Mouse (Mus musculus): ENCODE data around the gene Mdm4. TPM values are rescaled to one million over a fixed set of nuclear protein-coding genes. Genes with fewer than 3 reads are reported as not detected.
A peak's percentile ranks its signal among the peaks of the same experiment; 100 is the strongest.
"Not testable (repeated sequence)": the region's sequence is repeated elsewhere in the genome, so short reads cannot be mapped to it uniquely, and the experiment has no call there.

The Mdm4 gene
- polyA plus RNA-seq, 1 experiment from 2014 or later, result 36.7 TPM

DNA sequence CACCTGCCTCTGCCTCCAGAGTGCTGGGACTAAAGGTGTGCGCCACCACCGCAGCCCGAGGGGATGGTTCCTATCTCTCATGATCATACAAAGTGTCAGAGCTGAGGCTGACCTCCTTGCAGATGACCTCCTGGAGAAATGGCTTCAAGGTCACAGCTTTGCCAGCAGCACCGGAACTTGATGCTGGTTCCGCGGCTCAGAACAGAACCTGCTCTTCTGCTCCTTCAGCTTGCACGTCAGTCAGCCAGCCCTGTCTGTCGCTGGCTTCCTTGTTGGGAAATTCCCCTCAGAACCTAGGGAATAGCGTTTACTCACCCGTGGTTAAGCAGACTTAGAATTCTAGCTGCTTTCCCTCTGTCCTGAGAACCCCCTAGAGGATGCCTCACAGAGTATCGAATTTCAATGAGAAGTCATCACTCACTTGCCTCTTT, 19.7 kb upstream of the Mdm4 start:
- Histone ChIP-seq H3K4me1 (peaks cover 30% of the 10 kb centered on the region), H3K9me3 (no peaks in the 10 kb centered on the region), H3K36me3 (no peaks in the 10 kb centered on the region), H3K27me3 (no peaks in the 10 kb centered on the region; the same call in 1 of the 2 replicates), H3K4me2 (no peak overlapping the region), H3K9ac (no peak overlapping the region), H3K4me3 (no peak overlapping the region), H3K27ac (no peak overlapping the region; the same call in 1 of the 2 replicates)
- WGBS, result 20% methylated on average over 11 of the region's 11 CpGs
- ATAC-seq (ENCODE audit: borderline replicate concordance, extremely low read depth, low FRiP score, low TSS enrichment), result no peak

DNA sequence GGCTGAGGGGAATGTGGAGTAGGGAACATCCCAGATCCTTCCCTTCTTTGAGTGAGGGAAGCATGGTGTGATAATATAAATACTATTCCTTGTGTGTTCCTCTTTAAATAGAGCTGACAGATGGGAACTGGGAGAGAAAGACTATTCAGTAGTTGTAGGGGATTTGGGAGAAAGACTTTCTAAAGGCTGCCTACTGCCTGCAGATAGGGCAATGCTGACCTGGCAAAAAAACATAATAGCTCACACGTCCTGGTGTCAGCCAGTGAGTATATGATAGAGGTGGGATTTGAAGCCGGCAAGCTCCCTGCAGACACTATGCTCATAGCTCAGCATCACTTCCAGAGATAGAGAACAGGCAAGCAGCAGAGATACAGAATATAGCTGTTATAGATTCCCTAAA, 18.3 kb upstream of the Mdm4 start:
- Histone ChIP-seq H3K36me3 (no peaks in the 10 kb centered on the region), H3K4me2 (no peak overlapping the region), H3K4me1 (peaks cover 33% of the 10 kb centered on the region), H3K9me3 (no peaks in the 10 kb centered on the region), H3K27me3 (peaks cover 3% of the 10 kb centered on the region; the same call in 1 of the 2 replicates), H3K27ac (no peak overlapping the region), H3K4me3 (no peak overlapping the region), H3K9ac (no peak overlapping the region)
- 39% methylated on average over 2 of the region's 2 CpGs for WGBS
- no peak for ATAC-seq (ENCODE audit: borderline replicate concordance, extremely low read depth, low FRiP score, low TSS enrichment)

DNA sequence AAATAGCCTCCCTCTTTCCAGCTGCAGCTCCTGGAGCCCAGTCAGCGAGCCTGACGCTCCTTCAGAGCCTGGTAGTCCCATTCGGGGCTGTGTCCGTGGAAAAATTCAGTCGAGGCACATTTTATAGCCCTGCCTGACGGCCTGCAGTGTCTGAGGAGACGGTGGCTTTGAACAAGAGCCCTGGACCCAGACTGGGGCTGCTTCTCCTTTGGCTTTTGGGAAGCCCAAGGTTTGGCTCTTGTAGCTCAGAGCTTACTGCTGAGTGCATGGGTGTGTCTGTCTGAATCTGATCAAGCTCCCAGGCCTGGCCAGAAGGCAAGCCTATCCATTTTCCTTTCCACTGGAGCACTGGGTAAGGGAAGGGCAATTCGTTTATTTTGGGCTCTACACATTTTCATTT, 17.2 kb upstream of the Mdm4 start:
- H3K9ac ChIP-seq, result peak overlapping the region; percentile 90

DNA sequence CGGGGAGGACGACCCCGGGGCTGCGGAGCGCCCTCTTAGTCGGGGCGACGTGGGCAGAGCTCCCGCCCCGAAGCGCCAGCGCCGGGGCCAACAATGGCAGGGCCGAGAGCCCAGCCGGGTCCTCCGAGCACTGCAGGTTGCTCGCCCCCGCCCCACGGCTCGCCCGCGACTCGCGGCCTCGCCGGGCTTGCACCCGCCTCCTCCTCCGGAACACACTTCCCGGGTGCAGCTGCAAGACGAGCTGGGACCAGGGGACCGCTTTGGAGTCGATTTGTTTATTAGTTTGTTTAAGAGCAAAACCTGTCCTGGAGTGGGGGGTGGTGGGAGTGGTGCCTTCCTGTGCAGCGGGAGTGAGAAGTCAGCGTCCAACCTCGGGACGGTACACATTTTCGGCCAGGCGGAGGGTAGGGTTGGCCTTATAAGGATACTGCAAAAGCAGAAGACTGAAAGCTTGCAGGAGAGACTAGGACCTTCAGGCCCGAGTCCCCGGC, 16.1 kb upstream of the Mdm4 start:
- peak; percentile 66 for ATAC-seq (ENCODE audit: borderline replicate concordance, extremely low read depth, low FRiP score, low TSS enrichment)
- 3% methylated on average over 39 of the region's 40 CpGs for WGBS
- Histone ChIP-seq H3K36me3 (no peaks in the 10 kb centered on the region), H3K27me3 (peaks cover 3% of the 10 kb centered on the region; the same call in 1 of the 2 replicates), H3K4me2 (peak overlapping the region; percentile 97), H3K9ac (peak overlapping the region; percentile 90), H3K27ac (peak overlapping the region; percentile 79), H3K9me3 (no peaks in the 10 kb centered on the region), H3K4me1 (peaks cover 22% of the 10 kb centered on the region; the same call in 1 of the 2 replicates), H3K4me3 (peak overlapping the region; percentile 78)

More for the DNA sequence above, 17.2 kb upstream of the Mdm4 start:
- H3K4me3 ChIP-seq, result peak overlapping the region; percentile 78
- peaks cover 3% of the 10 kb centered on the region; the same call in 1 of the 2 replicates for H3K27me3 ChIP-seq
- peaks cover 28% of the 10 kb centered on the region for H3K4me1 ChIP-seq
- H3K4me2 ChIP-seq, result peak overlapping the region; percentile 97
- WGBS, result 47% methylated on average over 8 of the region's 8 CpGs
- no peak overlapping the region for H3K27ac ChIP-seq
- no peak for ATAC-seq (ENCODE audit: borderline replicate concordance, extremely low read depth, low FRiP score, low TSS enrichment)
- H3K9me3 ChIP-seq, result no peaks in the 10 kb centered on the region
- no peaks in the 10 kb centered on the region for H3K36me3 ChIP-seq

DNA sequence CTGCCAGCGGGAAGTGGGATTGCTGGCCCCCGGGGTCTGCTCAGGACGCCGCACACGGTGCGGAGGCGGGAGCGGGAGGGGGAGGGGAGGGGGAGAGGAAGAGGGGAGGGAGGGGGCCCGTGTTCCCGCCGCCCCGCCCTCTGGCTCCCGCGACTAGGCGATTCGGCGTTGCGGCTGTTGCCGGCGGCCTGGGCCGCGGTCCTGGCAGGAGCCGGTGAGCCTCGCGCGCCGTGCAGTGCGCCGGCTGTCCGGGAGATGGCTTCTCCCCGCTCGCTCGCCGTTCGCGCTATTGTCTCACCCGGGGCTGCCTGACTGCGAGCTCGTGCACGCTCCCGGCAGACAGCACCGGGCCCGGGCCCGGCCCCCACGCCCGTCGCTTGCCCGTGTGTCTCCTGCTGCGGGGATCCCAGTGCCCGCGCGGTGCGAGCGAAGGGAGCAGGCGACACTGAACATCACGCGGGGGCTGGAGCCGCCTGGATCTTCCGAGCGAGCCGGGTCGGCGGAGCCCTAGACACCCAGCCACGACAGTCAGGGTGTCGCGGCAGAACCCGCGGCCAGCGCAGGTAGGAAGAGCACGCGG, 15.6 kb upstream of the Mdm4 start:
- no peaks in the 10 kb centered on the region for H3K9me3 ChIP-seq
- H3K9ac ChIP-seq, result peak overlapping the region; percentile 90
- H3K4me3 ChIP-seq, result peak overlapping the region; percentile 78
- peak; percentile 83 for ATAC-seq (ENCODE audit: borderline replicate concordance, extremely low read depth, low FRiP score, low TSS enrichment)
- peaks cover 3% of the 10 kb centered on the region; the same call in 1 of the 2 replicates for H3K27me3 ChIP-seq
- peaks cover 22% of the 10 kb centered on the region; the same call in 1 of the 2 replicates for H3K4me1 ChIP-seq
- no peaks in the 10 kb centered on the region for H3K36me3 ChIP-seq
- under 1% methylated on average over 63 of the region's 71 CpGs for WGBS
- peak overlapping the region; percentile 97 for H3K4me2 ChIP-seq
- H3K27ac ChIP-seq, result peak overlapping the region; percentile 79

DNA sequence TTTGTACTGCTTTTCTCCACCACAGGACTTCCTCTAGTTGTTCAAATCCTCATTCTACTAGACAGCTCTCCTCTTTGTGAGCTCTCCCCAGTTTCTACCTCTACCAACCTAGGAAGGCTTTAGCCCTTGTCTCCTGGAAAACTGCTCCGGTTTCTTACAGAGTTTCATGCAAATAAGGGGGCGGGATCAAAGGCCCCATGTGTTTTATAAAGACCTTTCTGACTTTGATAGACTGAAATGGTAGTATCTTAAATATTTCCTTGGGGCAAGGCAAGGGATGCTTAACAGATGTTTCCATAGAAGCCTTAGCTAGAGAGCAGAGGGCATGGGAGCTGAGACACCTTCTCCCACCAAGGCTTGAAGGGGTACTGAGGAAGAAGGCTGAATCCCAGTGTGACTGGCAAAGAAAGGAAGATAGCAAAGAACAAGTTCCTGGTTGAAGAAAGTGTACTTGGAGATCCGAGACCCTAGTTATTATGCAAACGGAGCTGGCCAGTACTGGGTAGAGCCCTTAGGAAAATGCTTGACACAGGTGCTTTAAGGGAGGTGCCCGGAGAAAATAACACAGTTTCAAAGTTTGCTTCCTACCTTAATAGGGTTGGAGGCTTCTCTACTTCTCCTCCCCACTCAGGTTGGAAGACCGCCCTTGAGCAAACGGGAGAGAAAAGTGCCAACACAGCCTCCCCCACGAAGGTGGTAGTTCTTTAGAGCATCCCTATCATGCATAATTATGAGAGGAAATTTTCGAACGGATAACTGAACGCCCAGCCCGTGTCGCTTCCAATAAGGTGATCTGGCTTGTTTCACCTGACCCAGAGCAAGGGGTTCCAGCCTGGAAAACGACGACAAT, 14.9 kb upstream of the Mdm4 start, which contains the start of gene Pik3c2b:
Pik3c2b (plus strand) TSS at position 657 of the 850 bp plus-strand sequence.
- H3K27ac ChIP-seq, result peak within 1 kb of the TSS; percentile 79
- peaks cover 3% of the 10 kb centered on the region; the same call in 1 of the 2 replicates for H3K27me3 ChIP-seq
- H3K9ac ChIP-seq, result peak within 1 kb of the TSS; percentile 90
- peaks cover 22% of the 10 kb centered on the region; the same call in 1 of the 2 replicates for H3K4me1 ChIP-seq
- peak within 1 kb of the TSS; percentile 78 for H3K4me3 ChIP-seq
- no peaks in the 10 kb centered on the region for H3K36me3 ChIP-seq
- no peaks in the 10 kb centered on the region for H3K9me3 ChIP-seq
- 4% methylated on average over 15 of the region's 15 CpGs for WGBS
- peak within 1 kb of the TSS; percentile 97 for H3K4me2 ChIP-seq
- no peak; the same call in 1 of the 2 replicates for ATAC-seq (ENCODE audit: borderline replicate concordance, extremely low read depth, low FRiP score, low TSS enrichment)

DNA sequence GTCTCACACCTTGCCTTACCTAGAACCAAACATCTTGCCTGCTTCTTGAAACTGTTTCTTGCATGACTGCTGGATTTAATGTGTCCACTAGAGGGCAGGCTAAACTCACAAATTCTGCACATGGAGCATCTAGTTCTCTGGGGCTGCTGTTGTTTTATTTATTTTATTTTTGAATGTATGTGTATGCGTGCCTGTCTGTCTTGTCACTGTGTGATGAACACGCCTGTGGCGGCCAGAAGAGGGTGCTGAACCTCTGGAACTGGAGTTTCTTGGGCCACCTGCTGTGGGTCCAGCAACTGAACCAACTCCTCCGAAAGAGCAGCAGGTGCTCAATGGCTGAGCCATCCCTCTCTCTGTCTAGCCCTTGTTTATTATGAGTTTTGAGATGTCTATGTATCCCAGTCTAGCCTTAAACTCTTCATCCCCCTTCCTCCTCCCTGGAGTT, 9.2 kb upstream of the Mdm4 start:
- WGBS, result 18% methylated on average over 4 of the region's 4 CpGs
- ATAC-seq (ENCODE audit: borderline replicate concordance, extremely low read depth, low FRiP score, low TSS enrichment), result peak; percentile 66

DNA sequence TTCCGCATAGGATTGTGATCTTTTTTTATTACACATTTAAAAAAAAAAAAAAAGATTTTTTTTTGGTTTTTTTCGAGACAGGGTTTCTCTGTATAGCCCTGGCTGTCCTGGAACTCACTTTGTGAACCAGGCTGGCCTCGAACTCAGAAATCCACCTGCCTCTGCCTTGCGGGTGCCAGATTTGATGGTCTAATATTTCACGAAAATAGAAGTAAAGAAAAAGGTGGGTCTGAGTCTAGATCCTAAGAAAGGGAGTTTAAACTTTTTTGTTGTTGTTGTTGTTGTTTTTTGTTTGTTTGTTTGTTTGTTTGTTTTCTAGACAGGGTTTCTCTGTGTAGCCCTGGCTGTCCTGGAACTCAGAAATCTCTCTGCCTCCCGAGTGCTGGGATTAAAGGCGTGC, 4.3 kb upstream of the Mdm4 start:
- not testable (repeated sequence) for H3K27me3 ChIP-seq; H3K9ac ChIP-seq; H3K4me1 ChIP-seq; ATAC-seq (ENCODE audit: borderline replicate concordance, extremely low read depth, low FRiP score, low TSS enrichment); H3K4me3 ChIP-seq; H3K36me3 ChIP-seq; H3K27ac ChIP-seq; H3K4me2 ChIP-seq; H3K9me3 ChIP-seq
- 66% methylated on average over 7 of the region's 7 CpGs for WGBS

More for the DNA sequence above, 9.2 kb upstream of the Mdm4 start:
- H3K4me1 ChIP-seq, result no peaks in the 10 kb centered on the region
- H3K36me3 ChIP-seq, result no peaks in the 10 kb centered on the region
- H3K4me3 ChIP-seq, result no peak overlapping the region
- no peaks in the 10 kb centered on the region for H3K9me3 ChIP-seq
- no peak overlapping the region for H3K9ac ChIP-seq
- H3K27me3 ChIP-seq, result 0 out of 2 replicates have a peak, but pooled peaks cover 3% of the 10 kb centered on the region
- H3K4me2 ChIP-seq, result no peak overlapping the region
- H3K27ac ChIP-seq, result no peak overlapping the region

DNA sequence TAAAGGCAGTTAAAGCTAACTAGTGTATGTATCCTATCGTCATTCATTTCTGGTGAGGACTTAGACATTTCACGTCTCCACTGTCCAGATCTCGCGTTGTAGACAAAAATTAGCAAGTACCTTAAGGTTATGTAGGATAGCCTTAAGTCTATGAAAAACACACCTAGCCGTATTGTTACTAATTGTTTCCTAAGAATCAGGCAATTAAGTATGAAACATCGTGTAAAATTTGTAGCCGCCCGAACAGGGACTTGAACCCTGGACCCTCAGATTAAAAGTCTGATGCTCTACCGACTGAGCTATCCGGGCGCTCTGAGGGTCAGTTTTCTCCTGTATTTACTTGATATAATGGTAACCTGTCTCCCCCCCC, 3.7 kb upstream of the Mdm4 start:
- Histone ChIP-seq H3K27ac (peak overlapping the region; percentile 78), H3K36me3 (no peaks in the 10 kb centered on the region), H3K9me3 (no peaks in the 10 kb centered on the region), H3K27me3 (no peaks in the 10 kb centered on the region), H3K9ac (0 out of 2 replicates have a peak overlapping the region, but pooled peaks have one; percentile 40), H3K4me3 (peak overlapping the region; percentile 50), H3K4me1 (peaks cover 4% of the 10 kb centered on the region; the same call in 1 of the 2 replicates), H3K4me2 (peak overlapping the region; percentile 55)
- WGBS, result under 1% methylated on average over 11 of the region's 11 CpGs
- ATAC-seq (ENCODE audit: borderline replicate concordance, extremely low read depth, low FRiP score, low TSS enrichment), result peak; percentile 57; the same call in 1 of the 2 replicates

DNA sequence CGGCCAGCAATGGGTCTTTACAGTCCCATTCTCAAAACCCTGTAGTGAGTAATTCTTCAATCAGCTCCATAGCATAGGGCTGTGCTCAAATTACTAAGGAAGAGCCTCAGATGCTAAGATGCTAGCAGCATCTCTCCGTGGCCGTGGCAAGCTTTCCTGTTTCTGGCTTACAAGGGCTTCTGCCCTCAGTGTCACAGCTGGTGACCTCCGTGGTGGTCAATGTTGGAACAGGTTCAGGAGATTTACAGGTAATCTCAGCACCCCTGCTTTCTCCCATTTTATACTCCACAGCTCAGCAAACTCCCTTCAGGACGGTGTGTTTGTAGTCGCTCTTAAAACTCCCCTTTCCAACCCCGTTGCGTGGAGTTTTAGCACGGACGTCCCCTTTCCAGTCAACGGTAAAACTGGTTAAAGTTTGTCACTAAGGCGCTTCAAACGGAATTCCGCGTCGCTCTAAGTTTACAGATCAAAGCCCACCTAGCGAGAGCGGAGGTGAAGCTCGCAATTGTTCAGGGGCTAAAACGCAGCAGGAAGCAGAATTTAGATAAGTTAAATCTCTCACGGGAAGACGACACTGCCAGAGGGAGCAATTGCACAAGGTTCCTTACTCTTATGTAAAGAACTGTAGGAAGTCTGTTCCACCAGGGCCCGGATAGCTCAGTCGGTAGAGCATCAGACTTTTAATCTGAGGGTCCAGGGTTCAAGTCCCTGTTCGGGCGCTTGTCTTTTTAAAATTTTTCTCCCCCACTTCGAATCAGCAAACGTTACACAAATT, 3.1 kb upstream of the Mdm4 start:
- Histone ChIP-seq H3K9ac (peak overlapping the region; percentile 40), H3K27ac (peak overlapping the region; percentile 78), H3K9me3 (no peaks in the 10 kb centered on the region), H3K4me2 (peak overlapping the region; percentile 55), H3K27me3 (no peaks in the 10 kb centered on the region), H3K4me1 (peaks cover 4% of the 10 kb centered on the region; the same call in 1 of the 2 replicates), H3K4me3 (peak overlapping the region; percentile 50), H3K36me3 (no peaks in the 10 kb centered on the region)
- WGBS, result under 1% methylated on average over 28 of the region's 28 CpGs
- ATAC-seq (ENCODE audit: borderline replicate concordance, extremely low read depth, low FRiP score, low TSS enrichment), result peak; percentile 92

DNA sequence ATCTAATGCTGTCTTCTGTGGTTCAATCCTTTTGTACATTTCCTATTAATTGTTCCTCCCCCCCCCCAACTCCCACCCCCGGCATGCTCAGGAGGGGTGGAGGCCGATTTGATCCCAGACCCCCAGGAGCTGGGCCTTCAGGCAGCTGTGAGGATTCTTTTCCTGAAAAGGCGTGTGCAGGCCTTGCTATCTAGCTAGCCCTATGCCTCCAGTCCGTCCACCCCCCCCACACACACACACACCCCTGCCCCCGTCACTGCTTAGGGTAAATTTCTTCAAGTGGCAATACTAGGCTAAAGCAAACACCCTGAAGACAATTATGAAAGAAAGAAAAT, 2.6 kb upstream of the Mdm4 start:
- 0 out of 2 replicates have a peak, but pooled peaks have one; percentile 15 for ATAC-seq (ENCODE audit: borderline replicate concordance, extremely low read depth, low FRiP score, low TSS enrichment)
- peak overlapping the region; percentile 50 for H3K4me3 ChIP-seq
- peaks cover 4% of the 10 kb centered on the region; the same call in 1 of the 2 replicates for H3K4me1 ChIP-seq
- peak overlapping the region; percentile 78 for H3K27ac ChIP-seq
- H3K4me2 ChIP-seq, result peak overlapping the region; percentile 55
- WGBS, result 11% methylated on average over 5 of the region's 5 CpGs
- H3K9me3 ChIP-seq, result no peaks in the 10 kb centered on the region
- H3K9ac ChIP-seq, result peak overlapping the region; percentile 40
- no peaks in the 10 kb centered on the region for H3K36me3 ChIP-seq
- no peaks in the 10 kb centered on the region for H3K27me3 ChIP-seq

Data from lung, embryonic 15.5 days (tissue).